Mouse (Mus musculus): ENCODE data around the gene Fggy.

The Fggy gene

GRCm38 (mm10) chr4:95733397-95734249, 176.3 kb downstream of the Fggy start:
- peak; percentile 88 for DNase-seq

GRCm38 (mm10) chr4:95735967-95736366, 178.7 kb downstream of the Fggy start:
- DNase-seq: no peak

GRCm38 (mm10) chr4:95736674-95737073, 179.4 kb downstream of the Fggy start:
- no peak for DNase-seq

- DNase-seq: peak; percentile 90
These were observed 180.9 kb downstream of the Fggy start for GRCm38 (mm10) chr4:95738179-95738578.

- DNase-seq: peak; percentile 83
These were observed 181.4 kb downstream of the Fggy start for GRCm38 (mm10) chr4:95738725-95739124.

GRCm38 (mm10) chr4:95741115-95741734, 183.9 kb downstream of the Fggy start:
- DNase-seq: peak; percentile 90

- DNase-seq: peak; percentile 96
These were observed 185.7 kb downstream of the Fggy start for GRCm38 (mm10) chr4:95742986-95743385.

- DNase-seq: no peak
These were observed 189.6 kb downstream of the Fggy start for GRCm38 (mm10) chr4:95746954-95747353.

GRCm38 (mm10) chr4:95747415-95748202, 190.3 kb downstream of the Fggy start:
- peak; percentile 79 for DNase-seq

- DNase-seq: no peak
These were observed 192.9 kb downstream of the Fggy start for GRCm38 (mm10) chr4:95750186-95750585.

GRCm38 (mm10) chr4:95752538-95753188, 195.4 kb downstream of the Fggy start:
- no peak for DNase-seq

- no peak for DNase-seq
These were observed 201.9 kb downstream of the Fggy start for GRCm38 (mm10) chr4:95759027-95759731.

GRCm38 (mm10) chr4:95765359-95765758, 208.1 kb downstream of the Fggy start:
- DNase-seq: no peak

- DNase-seq: peak; percentile 91
These were observed 213.2 kb downstream of the Fggy start for GRCm38 (mm10) chr4:95770469-95770868.

GRCm38 (mm10) chr4:95771542-95771941, 214.2 kb downstream of the Fggy start:
- no peak for DNase-seq

GRCm38 (mm10) chr4:95771945-95772344, 214.6 kb downstream of the Fggy start:
- DNase-seq: no peak

- DNase-seq: no peak
These were observed 215.4 kb downstream of the Fggy start for GRCm38 (mm10) chr4:95772663-95773062.

- no peak for DNase-seq
These were observed 218.3 kb downstream of the Fggy start for GRCm38 (mm10) chr4:95775574-95775973.

- DNase-seq: no peak
These were observed 220.5 kb downstream of the Fggy start for GRCm38 (mm10) chr4:95777839-95778238.

- no peak for DNase-seq
These were observed 221.2 kb downstream of the Fggy start for GRCm38 (mm10) chr4:95778528-95778927.

- no peak for DNase-seq
These were observed 227.0 kb downstream of the Fggy start for GRCm38 (mm10) chr4:95784146-95784895.
